Mouse (Mus musculus) adrenal gland, postnatal 36 days (tissue): Measurements from ENCODE around the gene Srrm2. TPM values are rescaled to one million over a fixed set of nuclear protein-coding genes. Genes with fewer than 3 reads are reported as not detected.

Experiments
- DNase-seq, 2 experiments: peaks; one replicate each; pipeline ENCODE4 v3.0.0; 2021; ENCODE audit warnings: mixed read lengths in 1 of 2
- total RNA-seq, 2 experiments: library from RNA; stranded (reverse); gene quantifications; 2 replicates each; pipeline ENCODE4 v1.2.3; 2021

Srrm2 gene
- total RNA-seq, 2 experiments from 2014 or later: 435 to 589 TPM

GRCm38 (mm10) chr17:23806867-23807266 is 16.5 kb downstream of the Srrm2 start:
- DNase-seq: peak; percentile 65 to 75

- DNase-seq: no peak
Observed at GRCm38 (mm10) chr17:23807918-23808317, 17.6 kb downstream of the Srrm2 start.

- no peak for DNase-seq
Observed at GRCm38 (mm10) chr17:23815641-23816040, 25.3 kb downstream of the Srrm2 start.

- DNase-seq: no peak
Observed at GRCm38 (mm10) chr17:23818579-23818978, 28.2 kb downstream of the Srrm2 start.

- no peak for DNase-seq
Observed at GRCm38 (mm10) chr17:23819235-23819634, 28.9 kb downstream of the Srrm2 start.

GRCm38 (mm10) chr17:23820731-23821130 is 30.4 kb downstream of the Srrm2 start:
- DNase-seq: no peak

- peak in 1 of 2 experiments; percentile 36 for DNase-seq
Observed at GRCm38 (mm10) chr17:23822094-23822493, 31.8 kb downstream of the Srrm2 start.

GRCm38 (mm10) chr17:23823018-23823417 is 32.7 kb downstream of the Srrm2 start:
- DNase-seq: no peak

- no peak for DNase-seq
Observed at GRCm38 (mm10) chr17:23823614-23824013, 33.3 kb downstream of the Srrm2 start.

GRCm38 (mm10) chr17:23825591-23825990 is 35.3 kb downstream of the Srrm2 start:
- DNase-seq: no peak

- peak; percentile 50 to 66 for DNase-seq
Observed at GRCm38 (mm10) chr17:23828271-23829001, 38.1 kb downstream of the Srrm2 start.

- DNase-seq: peak; percentile 89 to 90
Observed at GRCm38 (mm10) chr17:23829064-23829619, 38.8 kb downstream of the Srrm2 start, which contains the start of gene Elob. Gene Elob, minus strand, starts transcription at chr17:23829136.

GRCm38 (mm10) chr17:23831201-23831600 is 40.9 kb downstream of the Srrm2 start:
- no peak for DNase-seq

GRCm38 (mm10) chr17:23836006-23836575 is 45.8 kb downstream of the Srrm2 start, which contains the start of gene Prss33:
Gene Prss33, minus strand, starts transcription at chr17:23836056.
- no peak for DNase-seq

GRCm38 (mm10) chr17:23841145-23841544 is 50.8 kb downstream of the Srrm2 start:
- peak; percentile 37 to 70 for DNase-seq

- peak in 1 of 2 experiments; percentile 59 for DNase-seq
Observed at GRCm38 (mm10) chr17:23843141-23843811, 52.9 kb downstream of the Srrm2 start.

- peak; percentile 69 to 79 for DNase-seq
Observed at GRCm38 (mm10) chr17:23843812-23844273, 53.5 kb downstream of the Srrm2 start, which contains the start of the genes Prss32 and Prss41. Gene Prss32, plus strand, starts transcription at chr17:23843855. Gene Prss41, minus strand, starts transcription at chr17:23844172.

GRCm38 (mm10) chr17:23850028-23850427 is 59.7 kb downstream of the Srrm2 start:
- DNase-seq: no peak

- peak; percentile 63 to 73 for DNase-seq
Observed at GRCm38 (mm10) chr17:23850853-23851749, 60.8 kb downstream of the Srrm2 start.

- DNase-seq: peak; percentile 72 to 82
Observed at GRCm38 (mm10) chr17:23853292-23853691, 63.0 kb downstream of the Srrm2 start.

- DNase-seq: no peak
Observed at GRCm38 (mm10) chr17:23854229-23854765, 64.0 kb downstream of the Srrm2 start.
